Mouse (Mus musculus) thymus, postnatal 14 days (tissue): ENCODE results near the gene Emc1.
A peak's percentile ranks its signal among the peaks of the same experiment; 100 is the strongest.
"Not testable (repeated sequence)": the region's sequence is repeated elsewhere in the genome, so short reads cannot be mapped to it uniquely, and the experiment has no call there.

Source experiments
- DNase-seq: peaks from one replicate; pipeline ENCODE4 v3.0.0; 2021

The Emc1 gene

GRCm38 (mm10) chr4:139360761-139361548 is 8.6 kb downstream of the Emc1 start:
- DNase-seq = no peak

DNA sequence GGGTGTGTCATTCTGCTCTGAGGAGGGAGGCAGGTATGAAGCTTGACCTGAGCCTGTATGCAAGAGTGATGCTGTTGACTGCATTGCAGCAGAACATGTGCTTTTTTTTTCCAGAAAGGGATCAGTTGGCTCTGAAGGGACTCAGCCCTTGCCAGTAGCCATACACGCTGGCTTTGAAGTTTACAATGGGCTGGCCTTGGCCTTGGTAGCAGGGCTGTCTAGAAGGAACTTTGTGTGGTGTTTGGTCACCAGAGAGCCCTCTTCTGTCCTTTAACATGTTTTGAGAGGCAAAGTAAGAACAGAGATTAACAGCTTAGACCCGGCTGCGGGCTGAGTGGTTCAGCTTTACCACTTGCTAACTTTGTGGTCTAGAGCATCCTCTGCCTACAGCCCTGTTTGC is 14.9 kb downstream of the Emc1 start:
- no peak for DNase-seq

GRCm38 (mm10) chr4:139368038-139368437 is 15.7 kb downstream of the Emc1 start:
- DNase-seq = no peak

GRCm38 (mm10) chr4:139373130-139373529 is 20.7 kb downstream of the Emc1 start:
- no peak for DNase-seq

- no peak for DNase-seq
These were observed 21.1 kb downstream of the Emc1 start for GRCm38 (mm10) chr4:139373531-139373930.

DNA sequence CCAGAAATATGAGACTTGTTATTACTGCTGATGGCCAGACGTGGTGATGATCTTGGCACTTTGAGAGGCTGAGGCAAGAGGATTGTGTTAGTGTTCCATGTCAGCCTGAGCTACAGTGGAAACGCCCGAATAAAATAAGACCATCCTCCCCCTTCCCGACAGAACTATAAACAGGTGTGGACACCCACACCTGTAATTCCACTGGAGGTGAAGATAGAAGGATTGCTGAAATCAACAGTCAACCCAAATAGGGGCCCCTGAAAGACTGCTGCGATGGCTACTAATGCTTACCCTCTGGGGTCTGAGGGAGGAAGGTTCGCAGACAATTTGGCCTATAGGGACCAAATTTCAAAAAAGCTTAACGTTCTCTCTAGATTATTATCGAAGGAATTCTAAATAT is 27.3 kb downstream of the Emc1 start:
- peak; percentile 6 for DNase-seq

DNA sequence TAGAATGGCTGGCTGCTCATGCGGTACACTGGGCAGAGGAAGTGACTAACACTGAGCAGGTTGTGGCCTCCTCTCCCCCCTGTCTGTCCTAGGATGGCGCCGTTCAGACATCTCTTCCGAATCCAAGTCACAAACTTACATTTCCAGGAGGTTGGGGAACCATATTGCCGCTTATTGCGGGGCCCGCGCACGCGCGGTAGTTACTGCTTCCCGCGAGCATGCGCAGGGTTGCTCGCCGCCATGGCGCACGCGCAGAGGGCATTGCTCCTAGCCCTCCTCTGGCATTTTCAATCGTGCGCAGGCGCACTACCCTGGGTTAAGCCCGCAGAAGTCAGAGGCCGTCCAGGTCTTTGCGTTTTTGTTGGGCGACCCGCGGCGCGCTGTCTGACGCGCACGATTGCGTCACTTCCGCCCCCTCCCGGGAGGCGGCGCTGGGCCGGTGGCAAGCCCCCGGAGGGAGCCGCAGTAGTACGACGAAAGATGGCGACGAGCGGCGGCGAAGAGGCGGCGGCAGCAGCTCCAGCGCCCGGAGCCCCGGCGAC is 27.9 kb downstream of the Emc1 start:
- DNase-seq = peak; percentile 100

DNA sequence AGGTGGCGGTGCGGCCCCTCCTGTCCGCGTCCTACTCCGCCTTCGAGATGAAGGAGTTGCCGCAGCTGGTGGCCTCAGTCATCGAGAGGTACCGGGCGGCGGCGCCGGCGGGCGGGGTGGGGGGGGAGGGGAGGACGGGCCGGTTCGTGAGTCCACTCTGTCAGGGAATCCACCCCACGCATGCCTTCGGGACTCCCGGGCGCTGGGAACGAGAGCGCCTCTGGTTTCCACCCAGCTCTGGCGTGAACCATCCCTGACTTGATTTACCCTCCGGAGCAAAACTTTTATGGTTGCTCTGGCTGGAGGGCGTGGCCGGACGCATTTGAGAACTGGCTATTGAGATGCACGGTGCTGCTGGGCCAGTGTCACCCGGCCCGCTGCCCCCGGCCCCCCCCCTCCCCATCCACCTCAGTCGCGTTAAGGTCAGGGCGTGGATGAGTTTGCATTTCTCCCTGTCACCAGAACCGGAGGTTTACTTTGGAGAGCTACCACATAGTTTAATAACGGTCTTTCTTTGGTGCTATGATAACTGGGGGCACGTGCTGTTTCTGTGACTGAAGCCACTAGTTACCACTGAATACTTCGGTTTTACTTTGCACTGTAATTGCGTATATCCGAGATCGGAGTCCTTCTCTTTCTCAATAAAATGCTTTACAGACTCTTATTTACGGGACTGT is 28.5 kb downstream of the Emc1 start:
- DNase-seq = no peak

DNA sequence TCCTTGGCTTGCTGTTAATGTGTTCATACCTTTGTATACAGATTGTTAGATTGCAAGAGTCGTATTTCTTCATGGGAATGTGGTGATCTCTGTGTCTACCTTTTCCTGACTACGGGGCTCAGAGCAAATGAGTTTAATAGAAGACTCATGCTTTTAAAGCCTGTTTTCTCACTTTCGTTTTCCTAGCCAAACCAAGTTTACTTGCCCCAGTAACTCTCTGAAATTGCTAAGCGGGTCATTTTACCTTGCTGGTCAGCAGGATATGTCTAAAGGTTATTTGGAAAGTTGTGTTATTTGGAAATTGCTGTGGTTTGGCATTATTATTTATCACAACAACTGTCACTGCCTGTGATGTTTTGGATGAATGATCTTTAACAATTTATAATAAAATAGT is 29.1 kb downstream of the Emc1 start:
- DNase-seq = no peak

DNA sequence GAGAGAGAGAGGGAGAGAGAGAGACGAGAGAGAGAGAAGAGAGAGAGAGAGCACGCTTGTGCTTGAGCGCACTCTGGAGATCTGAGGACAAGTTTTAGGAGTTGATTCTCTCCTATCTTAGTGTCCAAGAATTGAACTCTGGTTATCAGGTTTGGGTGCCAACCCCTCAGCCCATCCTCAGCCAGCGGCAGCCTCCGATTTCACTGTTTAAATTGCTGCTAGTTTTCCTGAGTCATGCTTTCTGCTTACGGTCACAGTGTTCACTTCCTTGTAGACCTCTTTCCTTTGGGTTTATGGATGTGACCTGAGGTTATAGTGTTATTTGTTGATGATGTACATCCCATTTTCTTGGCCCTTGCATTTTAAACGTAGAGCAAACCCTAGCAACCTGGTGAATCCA is 29.8 kb downstream of the Emc1 start:
- DNase-seq = no peak

- DNase-seq = not testable (repeated sequence)
These were observed 33.5 kb downstream of the Emc1 start for GRCm38 (mm10) chr4:139385841-139386240.

DNA sequence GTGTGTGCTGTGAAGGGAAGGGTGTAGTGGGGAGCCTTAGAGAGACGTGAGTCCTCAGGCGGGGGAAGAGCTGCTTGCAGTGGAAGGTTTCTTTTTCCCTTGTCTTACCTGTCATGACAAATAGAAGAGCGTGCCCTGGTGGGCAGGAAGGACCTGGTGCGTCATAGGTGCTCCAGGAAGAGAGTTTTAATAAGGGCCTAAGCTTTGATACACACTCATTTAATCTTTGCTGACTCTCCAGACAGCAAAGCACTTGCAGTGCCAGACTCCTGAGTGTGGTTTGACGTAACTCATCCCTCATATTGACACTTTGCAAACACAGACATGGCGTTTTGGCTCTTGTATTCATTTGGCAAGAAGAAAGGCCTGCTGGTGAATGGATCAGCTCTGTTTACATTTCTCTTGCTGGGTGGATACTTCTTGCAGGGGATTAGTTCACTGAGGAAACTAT is 34.5 kb downstream of the Emc1 start:
- no peak for DNase-seq

DNA sequence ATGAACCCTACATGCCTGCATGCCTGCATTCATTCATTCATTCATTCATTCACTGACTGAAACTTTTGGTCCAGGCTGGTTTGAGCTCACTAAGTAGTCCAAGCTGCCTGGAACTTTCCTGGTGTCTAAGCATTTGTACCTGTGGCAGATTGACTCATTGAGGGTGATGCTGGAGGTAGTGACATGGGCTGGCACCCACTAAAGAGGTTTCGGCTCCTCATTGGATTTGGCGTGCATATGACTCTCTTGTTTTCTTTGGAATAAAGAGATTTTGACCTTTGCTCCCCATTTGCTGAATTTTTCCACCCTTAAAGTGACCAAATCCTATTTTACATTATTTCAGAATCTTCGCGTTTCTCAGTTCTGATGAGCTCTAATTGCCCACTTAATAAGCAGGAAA is 37.2 kb downstream of the Emc1 start:
- DNase-seq = no peak

GRCm38 (mm10) chr4:139395431-139395830 is 43.0 kb downstream of the Emc1 start:
- DNase-seq = no peak

- no peak for DNase-seq
These were observed 48.1 kb downstream of the Emc1 start for GRCm38 (mm10) chr4:139400487-139400886.

DNA sequence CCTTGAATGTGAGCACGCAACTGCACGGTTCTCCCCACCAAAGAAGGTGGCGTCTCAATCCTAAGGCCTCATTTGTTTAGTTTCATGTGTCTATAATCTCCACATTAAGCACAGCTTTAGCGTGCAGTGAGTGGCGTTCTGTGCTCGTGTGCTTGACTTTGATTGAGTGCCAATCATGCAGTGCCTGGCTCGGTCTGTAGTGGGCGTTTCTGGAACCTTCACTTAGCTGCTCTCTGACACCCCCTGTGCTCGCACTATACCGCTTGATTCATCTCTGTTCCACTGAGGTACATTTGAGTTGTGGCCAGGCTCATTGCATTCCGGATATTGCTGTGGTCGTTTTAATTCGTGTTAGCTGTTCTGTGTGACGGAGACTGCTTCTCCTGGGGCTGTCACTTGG is 50.8 kb downstream of the Emc1 start:
- DNase-seq = no peak

GRCm38 (mm10) chr4:139411351-139411750 is 59.0 kb downstream of the Emc1 start:
- no peak for DNase-seq

- no peak for DNase-seq
These were observed 65.5 kb downstream of the Emc1 start for GRCm38 (mm10) chr4:139417868-139418267.

GRCm38 (mm10) chr4:139421621-139422020 is 69.2 kb downstream of the Emc1 start:
- no peak for DNase-seq

- no peak for DNase-seq
These were observed 70.0 kb downstream of the Emc1 start for GRCm38 (mm10) chr4:139422409-139422808.

DNA sequence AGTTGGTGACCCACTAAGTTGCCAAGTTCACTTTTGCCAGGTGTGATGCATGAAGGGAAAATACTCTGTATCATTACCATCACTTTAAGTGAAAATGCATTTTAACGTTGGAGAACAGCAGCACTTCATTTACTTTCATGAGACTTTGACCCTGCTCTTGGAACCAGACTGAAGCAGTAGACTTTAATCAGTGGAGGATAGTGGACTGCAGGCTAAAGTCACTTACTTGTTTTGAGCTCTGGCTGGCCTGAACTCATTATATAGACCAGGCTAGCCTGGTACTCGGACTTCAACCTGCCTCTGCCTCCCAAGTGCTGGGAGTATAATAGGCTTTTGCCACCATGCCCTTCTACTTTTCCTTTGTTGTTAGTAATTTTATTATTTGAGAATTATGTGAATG is 70.9 kb downstream of the Emc1 start:
- DNase-seq = no peak
